Mouse (Mus musculus) brown adipose tissue, adult 24 weeks (tissue): ENCODE measurements at regions not wholly inside any gene's neighbourhood (a gene's known extent, or its start where the extent isn't known, plus 50 kb on each side); places are given as distances from the start of the nearest gene placed in this dataset.

Source experiments
- H3K27ac ChIP-seq: fragments of 200-500 bp; replicated peaks from 2 replicates; pipeline ENCODE4 v1.5.1; 2012; ENCODE audit warnings: low read depth, mild to moderate bottlenecking, low read length
- H3K4me1 ChIP-seq: fragments of 200-500 bp; 2 replicates; pipeline ENCODE4 v1.6.1; 2012; ENCODE audit warnings: low read length, mixed read lengths; ENCODE audit not compliant: control insufficient read depth, insufficient read depth, insufficient read length
- H3K4me3 ChIP-seq: fragments of 200-500 bp; 2 replicates; pipeline ENCODE4 v1.5.1; 2012; ENCODE audit warnings: low read depth, mild to moderate bottlenecking, low read length, moderate library complexity; ENCODE audit not compliant: insufficient read depth

DNA sequence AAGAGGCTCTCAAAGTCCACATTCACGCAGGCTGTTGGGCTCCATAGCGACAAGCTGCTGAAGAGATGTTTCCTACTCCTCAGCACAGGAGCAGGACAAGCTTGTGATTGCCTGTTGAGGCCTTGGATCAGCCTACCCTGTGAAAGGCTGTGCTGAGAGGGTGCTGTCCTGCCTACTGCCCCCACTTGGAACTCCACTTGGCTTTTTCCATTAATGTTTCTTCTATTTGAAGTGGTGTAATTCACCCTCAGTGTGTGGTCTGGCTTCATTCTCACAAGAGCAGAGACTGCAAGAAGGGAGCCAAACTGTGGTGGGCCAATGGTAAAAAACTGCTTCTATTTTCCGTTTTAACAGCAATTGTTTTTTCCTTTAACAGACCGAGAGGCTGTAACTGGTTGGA lies 116.4 kb upstream of the Meox2 start:
- H3K27ac ChIP-seq, result no peak overlapping the region
- H3K4me1 ChIP-seq, result no peaks in the 10 kb centered on the region; the same call in 1 of the 2 replicates
- no peak overlapping the region for H3K4me3 ChIP-seq

GRCm38 (mm10) chr12:37001401-37001800 lies 106.9 kb upstream of the Meox2 start:
- no peak overlapping the region for H3K27ac ChIP-seq
- no peaks in the 10 kb centered on the region for H3K4me1 ChIP-seq
- H3K4me3 ChIP-seq, result no peak overlapping the region

- no peaks in the 10 kb centered on the region for H3K4me1 ChIP-seq
- no peak overlapping the region for H3K4me3 ChIP-seq
- H3K27ac ChIP-seq, result no peak overlapping the region
Measured at GRCm38 (mm10) chr12:37005262-37005661, 103.1 kb upstream of the Meox2 start.

DNA sequence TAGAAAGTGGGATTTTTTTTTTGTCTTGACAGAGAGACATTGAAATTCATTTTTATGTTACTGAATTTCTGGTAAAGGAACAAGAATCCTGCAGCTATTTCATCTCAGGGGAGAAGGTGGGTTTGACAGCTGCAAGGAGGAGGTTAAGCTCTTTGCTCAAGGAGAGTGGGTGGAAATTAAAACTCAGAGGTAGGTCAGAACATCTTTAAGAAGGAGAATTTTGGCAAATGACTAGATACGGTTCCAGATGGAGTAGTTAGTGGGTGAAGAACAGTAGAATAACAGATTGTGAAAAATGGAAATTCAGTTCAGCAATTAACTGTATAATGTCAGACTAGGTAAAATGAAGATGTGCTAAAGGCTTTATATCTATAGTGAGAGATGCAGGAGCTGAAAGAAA lies 98.0 kb upstream of the Meox2 start:
- Histone ChIP-seq H3K4me3 (no peak overlapping the region), H3K4me1 (peaks cover 13% of the 10 kb centered on the region), H3K27ac (no peak overlapping the region)

DNA sequence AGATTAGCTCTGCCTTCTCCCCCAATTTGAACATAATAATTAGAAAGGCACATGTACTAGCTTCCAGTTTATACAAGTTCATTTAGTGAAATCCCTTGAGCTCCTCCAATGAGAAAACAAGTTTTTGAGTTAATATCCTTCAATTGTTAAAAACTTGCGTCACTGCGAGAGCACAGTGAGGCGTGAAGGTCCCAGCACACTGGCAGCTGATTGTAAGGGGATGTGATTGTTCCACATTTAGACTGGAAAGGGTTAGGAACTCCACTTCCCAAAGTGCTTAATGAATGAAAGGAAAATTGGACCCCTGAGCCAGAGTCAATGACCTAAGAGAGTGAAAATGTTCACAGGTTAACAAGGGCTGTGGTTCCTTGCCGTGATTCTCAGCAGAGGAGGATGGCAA lies 93.9 kb upstream of the Meox2 start:
- Histone ChIP-seq H3K4me1 (peaks cover 13% of the 10 kb centered on the region), H3K4me3 (no peak overlapping the region), H3K27ac (peak overlapping the region; percentile 100)

- peaks cover 13% of the 10 kb centered on the region for H3K4me1 ChIP-seq
- H3K4me3 ChIP-seq, result peak overlapping the region; percentile 28; the same call in 1 of the 2 replicates
- peak overlapping the region; percentile 100 for H3K27ac ChIP-seq
Measured at GRCm38 (mm10) chr12:37014945-37015344, 93.4 kb upstream of the Meox2 start.

- H3K27ac ChIP-seq, result peak overlapping the region; percentile 100
- H3K4me3 ChIP-seq, result no peak overlapping the region
- peaks cover 13% of the 10 kb centered on the region for H3K4me1 ChIP-seq
Measured at GRCm38 (mm10) chr12:37015474-37016248, 92.7 kb upstream of the Meox2 start.

- Histone ChIP-seq H3K4me1 (no peaks in the 10 kb centered on the region), H3K4me3 (no peak overlapping the region), H3K27ac (peak overlapping the region; percentile 74)
Measured at GRCm38 (mm10) chr12:37047191-37047590, 61.1 kb upstream of the Meox2 start.

- H3K4me3 ChIP-seq, result no peak overlapping the region
- peak overlapping the region; percentile 69; the same call in 1 of the 2 replicates for H3K27ac ChIP-seq
- no peaks in the 10 kb centered on the region for H3K4me1 ChIP-seq
Measured at GRCm38 (mm10) chr12:37050596-37050995, 57.7 kb upstream of the Meox2 start.

- Histone ChIP-seq H3K4me3 (no peak overlapping the region), H3K27ac (no peak overlapping the region)
Measured at GRCm38 (mm10) chr12:37057411-37057810, 50.9 kb upstream of the Meox2 start.

More at GRCm38 (mm10) chr12:37057411-37057810, 50.9 kb upstream of the Meox2 start:
- no peaks in the 10 kb centered on the region for H3K4me1 ChIP-seq
